Mouse (Mus musculus) ovary, postnatal 10 days (tissue): ENCODE data around the gene Mal.
"Not testable (repeated sequence)": the region's sequence is repeated elsewhere in the genome, so short reads cannot be mapped to it uniquely, and the experiment has no call there.

Source experiments
- DNase-seq: peaks from one replicate; pipeline ENCODE4 v3.0.0; 2022; ENCODE audit warnings: low spot score

The Mal gene

GRCm38 (mm10) chr2:127624786-127625185, 31.7 kb downstream of the Mal start:
- no peak for DNase-seq

- DNase-seq, result no peak
These were observed 34.4 kb downstream of the Mal start for GRCm38 (mm10) chr2:127622065-127622464.

DNA sequence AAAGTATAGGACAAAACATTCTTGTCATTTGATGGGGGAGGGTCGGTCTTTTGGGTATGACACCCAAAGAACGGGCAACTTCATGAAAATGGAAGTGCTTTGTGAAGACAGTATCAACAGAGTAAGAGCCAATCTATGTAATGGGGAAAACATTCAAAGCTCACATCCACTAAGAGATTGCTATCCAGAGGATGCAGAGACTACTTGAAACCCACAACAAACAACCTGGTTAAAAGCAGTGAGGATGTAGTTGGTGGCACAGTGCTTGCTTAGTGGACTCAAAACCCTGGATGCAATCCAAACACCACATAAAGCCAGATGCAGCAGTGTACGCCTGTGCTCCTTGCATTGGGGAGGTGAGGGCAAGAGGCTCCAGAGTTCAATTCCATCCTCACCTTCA, 37.2 kb downstream of the Mal start:
- DNase-seq, result no peak

- no peak for DNase-seq
These were observed 44.2 kb downstream of the Mal start for GRCm38 (mm10) chr2:127612288-127612687.

- DNase-seq, result no peak
These were observed 45.1 kb downstream of the Mal start for GRCm38 (mm10) chr2:127611386-127611785.

GRCm38 (mm10) chr2:127608986-127609385, 47.5 kb downstream of the Mal start:
- no peak for DNase-seq

GRCm38 (mm10) chr2:127608234-127608633, 48.3 kb downstream of the Mal start:
- no peak for DNase-seq

- DNase-seq, result no peak
These were observed 51.3 kb downstream of the Mal start for GRCm38 (mm10) chr2:127605203-127605602.

- not testable (repeated sequence) for DNase-seq
These were observed 53.1 kb downstream of the Mal start for GRCm38 (mm10) chr2:127603383-127603782.

DNA sequence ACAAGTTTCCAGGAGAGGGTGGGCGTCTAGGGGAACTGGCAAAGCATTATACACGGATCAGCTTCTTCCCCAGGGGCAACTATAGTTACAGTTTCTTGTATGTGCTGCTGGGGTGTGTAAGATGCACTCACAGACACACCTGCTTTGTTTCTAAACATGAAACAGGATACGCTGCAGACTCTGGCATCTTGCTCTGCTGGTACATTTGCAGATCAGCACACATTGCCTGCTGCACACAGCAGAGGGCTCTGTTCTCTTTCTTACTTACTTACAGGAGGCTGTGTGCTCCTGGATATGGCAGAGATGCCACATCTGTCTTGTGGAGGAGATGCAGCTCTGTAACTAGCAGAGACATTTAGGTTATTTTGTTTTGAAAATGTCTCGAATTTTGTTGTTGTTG, 65.7 kb downstream of the Mal start:
- no peak for DNase-seq

GRCm38 (mm10) chr2:127590204-127590603, 66.3 kb downstream of the Mal start:
- DNase-seq, result no peak

GRCm38 (mm10) chr2:127588897-127589296, 67.6 kb downstream of the Mal start:
- no peak for DNase-seq

DNA sequence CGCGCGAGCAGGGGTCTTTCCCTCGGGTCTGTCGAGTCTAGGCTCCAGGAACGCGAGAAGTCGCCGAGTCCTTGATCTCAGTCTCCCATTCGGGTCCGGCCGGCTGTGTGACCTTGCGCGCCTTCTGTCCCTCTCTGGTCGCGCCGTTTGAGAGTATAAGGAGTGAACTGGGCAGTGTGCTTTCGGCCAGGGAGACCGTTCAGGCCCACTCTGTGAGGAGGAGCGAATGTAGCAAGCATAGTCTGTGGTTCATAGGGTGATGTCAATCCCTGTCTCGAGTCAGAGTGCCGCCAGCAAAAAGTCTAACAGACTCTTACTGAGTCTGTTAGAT, 69.0 kb downstream of the Mal start:
- DNase-seq, result no peak

DNA sequence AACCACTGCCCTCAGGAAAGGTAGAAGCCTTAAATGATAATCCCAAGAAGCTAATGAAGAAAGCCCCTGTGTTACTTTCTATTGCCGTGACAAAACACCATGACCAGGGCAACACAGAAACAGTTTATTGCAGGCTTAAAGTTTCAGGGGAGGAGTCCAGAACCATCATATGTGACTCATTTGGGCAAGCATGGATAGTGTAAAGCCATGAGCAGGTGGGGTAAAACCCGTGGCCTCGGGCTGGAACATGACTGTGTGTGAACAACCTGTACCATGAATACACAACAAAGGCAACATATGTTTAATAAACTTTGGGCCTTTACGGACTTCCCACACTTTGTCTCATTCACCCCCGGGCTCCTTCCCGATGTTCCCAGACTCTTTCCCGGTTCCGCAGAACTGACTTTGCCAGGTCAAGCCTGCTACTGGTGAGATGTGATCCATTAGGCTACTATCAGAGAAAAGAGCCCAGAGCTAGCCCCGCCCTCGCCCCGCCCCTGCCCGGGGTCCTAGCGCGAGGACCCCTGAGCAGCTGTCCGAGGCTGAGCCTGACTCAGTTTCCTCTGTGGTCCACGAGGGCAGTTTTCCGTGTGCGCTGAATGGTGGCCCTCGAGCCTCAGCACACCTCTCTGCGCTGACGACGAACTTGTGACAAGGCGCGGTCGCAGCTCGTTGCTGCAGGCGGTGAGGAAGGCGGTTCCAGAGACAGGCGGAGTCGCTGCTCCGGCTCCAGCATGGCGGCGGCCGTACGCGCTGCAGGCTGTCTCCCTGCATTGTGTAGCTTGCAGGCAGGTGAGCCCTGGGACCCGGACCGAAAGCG, 69.6 kb downstream of the Mal start, which contains the start of the genes Zfp661 and Mrps5:
TSS of gene Zfp661 (minus strand) at position 401 of the 820 bp plus-strand sequence.
TSS of gene Mrps5 (plus strand) at position 529 of the 820 bp plus-strand sequence.
- peak; percentile 77 for DNase-seq

- peak; percentile 80 for DNase-seq
These were observed 72.0 kb downstream of the Mal start for GRCm38 (mm10) chr2:127584436-127584858.
